ENCODE assay signal across 14 mouse cellular contexts in genomic region chr17:24164566-24165259, GRCm38 (mm10). TPM values are rescaled to one million over a fixed set of nuclear protein-coding genes. Genes with fewer than 3 reads are reported as not detected.
DNase-seq lines count a peak whose midpoint lies in the region; ATAC-seq and TF ChIP-seq lines count a peak whose summit lies in the region.
"Had no signal": no experiment of that assay in that cellular context is flagged by ENCODE, and none has a peak within 500 bp of the region (broad histone marks: within the 10 kb centered on the region; RNA-seq: fewer than 3 reads in every experiment).

No protein-coding gene starts in this region.

- H3K4me3 ChIP-seq in kidney, embryonic 15.5 days (replicated peaks) = no peak overlapping the region
- H3K4me3 ChIP-seq in G1E (ENCODE audit: low read depth, low read length) = peak overlapping the region; percentile 12; the same call in 1 of the 2 replicates
- no peak overlapping the region for H3K4me3 ChIP-seq in intestine, embryonic 15.5 days (replicated peaks)

- peak; percentile 83 for DNase-seq in kidney, adult 11 months
- DNase-seq in G1E (ENCODE audit: low spot score) = no peak
- DNase-seq in lung, postnatal 10 days = peak; percentile 23
- DNase-seq in Muller cell, postnatal 12 days (ENCODE audit: inconsistent ontology term) = no peak
- no peak for DNase-seq in adrenal gland, adult 18-20 months (ENCODE audit: low spot score in 2 of 2)
- DNase-seq in urinary bladder, postnatal 25 days (ENCODE audit: low spot score) = no peak
- DNase-seq: adrenal gland, adult 8-10 months; cerebellum, postnatal 36 days; heart, postnatal 14 days; retina, postnatal 1 day; thymus, adult 18-20 months had no signal

- H3K4me2 ChIP-seq in kidney, embryonic 15.5 days = no peak overlapping the region
- no peak overlapping the region for H3K4me2 ChIP-seq in intestine, embryonic 15.5 days (replicated peaks)

- ATAC-seq in kidney, embryonic 15.5 days (replicated peaks; ENCODE audit: low FRiP score) = no peak
- ATAC-seq in G1E (ENCODE audit: extremely low read depth, insufficient number of reproducible peaks, low FRiP score, poor library complexity, severe bottlenecking) = no peak
- no peak for ATAC-seq in intestine, embryonic 15.5 days

- H3K36me3 ChIP-seq in kidney, embryonic 15.5 days = peaks cover 30% of the 10 kb centered on the region
- H3K36me3 ChIP-seq in G1E (replicated peaks) = peaks cover 60% of the 10 kb centered on the region
- peaks cover 7% of the 10 kb centered on the region; the same call in 1 of the 2 replicates for H3K36me3 ChIP-seq in intestine, embryonic 15.5 days

- no peak overlapping the region for H3K27ac ChIP-seq in kidney, embryonic 15.5 days
- H3K27ac ChIP-seq in intestine, embryonic 15.5 days = 0 out of 2 replicates have a peak overlapping the region, but pooled peaks have one; percentile 25

- WGBS in kidney, embryonic 15.5 days = 84% methylated on average over 11 of the region's 11 CpGs
- WGBS in intestine, embryonic 15.5 days = 79% methylated on average over 11 of the region's 11 CpGs

- H3K27me3 ChIP-seq in kidney, embryonic 15.5 days = no peaks in the 10 kb centered on the region
- H3K27me3 ChIP-seq in G1E (ENCODE audit: insufficient read depth, low read length) = no peaks in the 10 kb centered on the region
- H3K27me3 ChIP-seq in intestine, embryonic 15.5 days (replicated peaks) = no peaks in the 10 kb centered on the region
- H3K27me3 ChIP-seq: CH12.LX had no signal

- H3K9me3 ChIP-seq in kidney, embryonic 15.5 days (replicated peaks) = no peaks in the 10 kb centered on the region
- no peaks in the 10 kb centered on the region for H3K9me3 ChIP-seq in G1E (replicated peaks)
- H3K9me3 ChIP-seq in intestine, embryonic 15.5 days = no peaks in the 10 kb centered on the region

- no peak for TF ChIP-seq CTCF in G1E (IDR thresholded peaks at IDR 0.05; ENCODE audit: low read depth, low read length)

- no peak overlapping the region for H3K9ac ChIP-seq in kidney, embryonic 15.5 days
- H3K9ac ChIP-seq in intestine, embryonic 15.5 days = no peak overlapping the region

- H3K4me1 ChIP-seq in kidney, embryonic 15.5 days = peaks cover 44% of the 10 kb centered on the region
- H3K4me1 ChIP-seq in G1E (ENCODE audit: insufficient read depth, low read depth, low read length) = peaks cover 73% of the 10 kb centered on the region
- peaks cover 27% of the 10 kb centered on the region for H3K4me1 ChIP-seq in intestine, embryonic 15.5 days (replicated peaks)

RNA-seq across cellular contexts. Expression of gene Amdhd2, which starts 1.1 kb away (rescaled TPM):
- 36.7 and 40.9 TPM in 2 replicates for polyA plus RNA-seq in kidney, embryonic 15.5 days (2015; fragmentation: Nextera tagmentation; extraction: Ambion mirVana)
- 7.2 and 18.7 TPM in 2 replicates for total RNA-seq in G1E (2014; fragmentation: Nextera tagmentation)
- total RNA-seq in G1E (2017) = 60.2 and 66.4 TPM in 2 replicates
- 44.1 and 45.3 TPM in 2 replicates for polyA plus RNA-seq in G1E (2012)
- 34.3 and 43.5 TPM in 2 replicates for polyA plus RNA-seq in intestine, embryonic 15.5 days (2015; fragmentation: Nextera tagmentation; extraction: Ambion mirVana)
- 10 to 100 TPM; 23.8 to 29.2 TPM for total RNA-seq in adrenal gland, adult 18-20 months (2021)

RNA-seq across cellular contexts. Expression of gene Atp6v0c, which starts 4.8 kb away (rescaled TPM):
- polyA plus RNA-seq in kidney, embryonic 15.5 days (2015; fragmentation: Nextera tagmentation; extraction: Ambion mirVana) = 546 and 562 TPM in 2 replicates
- 126 and 189 TPM in 2 replicates for total RNA-seq in G1E (2014; fragmentation: Nextera tagmentation)
- total RNA-seq in G1E (2017) = 61.1 and 65.5 TPM in 2 replicates
- polyA plus RNA-seq in G1E (2012) = 209 and 285 TPM in 2 replicates
- 572 and 634 TPM in 2 replicates for polyA plus RNA-seq in intestine, embryonic 15.5 days (2015; fragmentation: Nextera tagmentation; extraction: Ambion mirVana)
- total RNA-seq in adrenal gland, adult 18-20 months (2021) = 100 to 1,000 TPM; 434 to 484 TPM

RNA-seq across cellular contexts. Expression of gene Pdpk1, which starts 14.0 kb away (rescaled TPM):
- polyA plus RNA-seq in kidney, embryonic 15.5 days (2015; fragmentation: Nextera tagmentation; extraction: Ambion mirVana) = 35.0 and 36.4 TPM in 2 replicates
- total RNA-seq in G1E (2014; fragmentation: Nextera tagmentation) = 58.6 and 58.8 TPM in 2 replicates
- total RNA-seq in G1E (2017) = 48.3 and 63.3 TPM in 2 replicates
- polyA plus RNA-seq in G1E (2012) = 27.0 and 47.8 TPM in 2 replicates
- polyA plus RNA-seq in intestine, embryonic 15.5 days (2015; fragmentation: Nextera tagmentation; extraction: Ambion mirVana) = 35.8 and 36.0 TPM in 2 replicates
- total RNA-seq in adrenal gland, adult 18-20 months (2021) = 10 to 100 TPM; 54.4 to 57.5 TPM

RNA-seq across cellular contexts. Expression of gene Tbc1d24, which starts 40.6 kb away (rescaled TPM):
- 5.9 and 6.7 TPM in 2 replicates for polyA plus RNA-seq in kidney, embryonic 15.5 days (2015; fragmentation: Nextera tagmentation; extraction: Ambion mirVana)
- total RNA-seq in G1E (2014; fragmentation: Nextera tagmentation) (94.0 and 120 TPM in 2 replicates), G1E (2017) (57.9 and 59.1 TPM in 2 replicates)
- polyA plus RNA-seq in G1E (2012) = 14.6 and 23.4 TPM in 2 replicates
- polyA plus RNA-seq in intestine, embryonic 15.5 days (2015; fragmentation: Nextera tagmentation; extraction: Ambion mirVana) = 4.7 and 5.9 TPM in 2 replicates
- total RNA-seq in adrenal gland, adult 18-20 months (2021) = 10 to 100 TPM; 11.0 to 14.3 TPM

RNA-seq across cellular contexts. Expression of gene Ntn3, which starts 44.6 kb away (rescaled TPM):
- 5.1 and 5.6 TPM in 2 replicates for polyA plus RNA-seq in kidney, embryonic 15.5 days (2015; fragmentation: Nextera tagmentation; extraction: Ambion mirVana)
- total RNA-seq in G1E (2014; fragmentation: Nextera tagmentation) (3.8 and 3.9 TPM in 2 replicates), G1E (2017) (1.5 and 2.1 TPM in 2 replicates)
- 1.6 and 1.8 TPM in 2 replicates for polyA plus RNA-seq in G1E (2012)
- polyA plus RNA-seq in intestine, embryonic 15.5 days (2015; fragmentation: Nextera tagmentation; extraction: Ambion mirVana) = 5.9 and 6.2 TPM in 2 replicates
- total RNA-seq in adrenal gland, adult 18-20 months (2021) = 1 to 10 TPM; 1.5 to 2.1 TPM

Comparison
In these comparisons a context has a peak if more than half of its experiments do, and no peak if none do; other contexts are left out.
1. DNase-seq: peak in kidney, adult 11 months (single experiment) and lung, postnatal 10 days (single experiment); none in G1E (single experiment), Muller cell, postnatal 12 days (single experiment), adrenal gland, adult 18-20 months (0 of 2) and urinary bladder, postnatal 25 days (single experiment).